Mouse (Mus musculus): ENCODE data around the gene Aco2. TPM values are rescaled to one million over a fixed set of nuclear protein-coding genes. Genes with fewer than 3 reads are reported as not detected.

Aco2 gene
- polyA plus RNA-seq, 1 experiment from 2014 or later, result 165 TPM

- H3K36me3 ChIP-seq (ENCODE audit: control insufficient read depth, insufficient read depth, low read length), result peaks cover under 1% of the 10 kb centered on the region
Measured at GRCm38 (mm10) chr15:81886795-81887550, 14.9 kb downstream of the Aco2 start.

GRCm38 (mm10) chr15:81889175-81889574, 17.1 kb downstream of the Aco2 start:
- H3K9me3 ChIP-seq (ENCODE audit: control insufficient read depth, low read length), result no peaks in the 10 kb centered on the region
- ATAC-seq (ENCODE audit: low FRiP score), result no peak
- H3K27ac ChIP-seq (ENCODE audit: low read depth, low read length), result no peak overlapping the region
- no peaks in the 10 kb centered on the region for H3K4me1 ChIP-seq (ENCODE audit: control insufficient read depth, insufficient read depth, low read length)
- no peak overlapping the region for H3K9ac ChIP-seq (ENCODE audit: low read length)
- no peak overlapping the region for H3K4me2 ChIP-seq
- no peak for DNase-seq (ENCODE audit: low spot score, missing footprints)
- H3K27me3 ChIP-seq (ENCODE audit: control insufficient read depth, insufficient read depth, low read length), result no peaks in the 10 kb centered on the region
- 94% methylated on average over 7 of the region's 7 CpGs for WGBS
- no peak overlapping the region for H3K4me3 ChIP-seq (ENCODE audit: low read depth, low read length)
- H3K36me3 ChIP-seq (ENCODE audit: control insufficient read depth, insufficient read depth, low read length), result peaks cover 5% of the 10 kb centered on the region

More at GRCm38 (mm10) chr15:81886795-81887550, 14.9 kb downstream of the Aco2 start:
- DNase-seq (ENCODE audit: low spot score, missing footprints) (no peak), ATAC-seq (ENCODE audit: low FRiP score) (no peak)
- H3K4me3 ChIP-seq (ENCODE audit: low read depth, low read length), result no peak overlapping the region
- no peak overlapping the region for H3K4me2 ChIP-seq
- H3K4me1 ChIP-seq (ENCODE audit: control insufficient read depth, insufficient read depth, low read length), result no peaks in the 10 kb centered on the region
- H3K9me3 ChIP-seq (ENCODE audit: control insufficient read depth, low read length), result no peaks in the 10 kb centered on the region
- H3K27me3 ChIP-seq (ENCODE audit: control insufficient read depth, insufficient read depth, low read length), result no peaks in the 10 kb centered on the region
- WGBS, result 97% methylated on average over 6 of the region's 6 CpGs
- no peak overlapping the region for H3K9ac ChIP-seq (ENCODE audit: low read length)
- H3K27ac ChIP-seq (ENCODE audit: low read depth, low read length), result no peak overlapping the region

GRCm38 (mm10) chr15:81891140-81891802, 19.2 kb downstream of the Aco2 start:
- H3K9me3 ChIP-seq (ENCODE audit: control insufficient read depth, low read length), result no peaks in the 10 kb centered on the region
- no peaks in the 10 kb centered on the region for H3K27me3 ChIP-seq (ENCODE audit: control insufficient read depth, insufficient read depth, low read length)
- no peak overlapping the region for H3K4me3 ChIP-seq (ENCODE audit: low read depth, low read length)
- WGBS, result 92% methylated on average over 7 of the region's 7 CpGs
- H3K4me1 ChIP-seq (ENCODE audit: control insufficient read depth, insufficient read depth, low read length), result no peaks in the 10 kb centered on the region
- H3K27ac ChIP-seq (ENCODE audit: low read depth, low read length), result no peak overlapping the region
- ATAC-seq (ENCODE audit: low FRiP score) (no peak), DNase-seq (ENCODE audit: low spot score, missing footprints) (no peak)
- H3K36me3 ChIP-seq (ENCODE audit: control insufficient read depth, insufficient read depth, low read length), result peaks cover 5% of the 10 kb centered on the region
- no peak overlapping the region for H3K4me2 ChIP-seq
- H3K9ac ChIP-seq (ENCODE audit: low read length), result no peak overlapping the region

GRCm38 (mm10) chr15:81891822-81892580, 19.9 kb downstream of the Aco2 start:
- no peaks in the 10 kb centered on the region for H3K4me1 ChIP-seq (ENCODE audit: control insufficient read depth, insufficient read depth, low read length)
- H3K27me3 ChIP-seq (ENCODE audit: control insufficient read depth, insufficient read depth, low read length), result no peaks in the 10 kb centered on the region
- H3K4me2 ChIP-seq, result no peak overlapping the region
- H3K36me3 ChIP-seq (ENCODE audit: control insufficient read depth, insufficient read depth, low read length), result peaks cover 5% of the 10 kb centered on the region
- no peak overlapping the region for H3K9ac ChIP-seq (ENCODE audit: low read length)
- no peak overlapping the region for H3K4me3 ChIP-seq (ENCODE audit: low read depth, low read length)
- no peak for ATAC-seq (ENCODE audit: low FRiP score)
- H3K27ac ChIP-seq (ENCODE audit: low read depth, low read length), result no peak overlapping the region
- no peak for DNase-seq (ENCODE audit: low spot score, missing footprints)
- WGBS, result 83% methylated on average over 8 of the region's 8 CpGs
- no peaks in the 10 kb centered on the region for H3K9me3 ChIP-seq (ENCODE audit: control insufficient read depth, low read length)

GRCm38 (mm10) chr15:81894002-81894401, 21.9 kb downstream of the Aco2 start:
- no peaks in the 10 kb centered on the region for H3K4me1 ChIP-seq (ENCODE audit: control insufficient read depth, insufficient read depth, low read length)
- H3K27ac ChIP-seq (ENCODE audit: low read depth, low read length), result no peak overlapping the region
- no peak overlapping the region for H3K4me3 ChIP-seq (ENCODE audit: low read depth, low read length)
- 76% methylated on average over 1 of the region's 1 CpGs for WGBS
- ATAC-seq (ENCODE audit: low FRiP score) (no peak), DNase-seq (ENCODE audit: low spot score, missing footprints) (no peak)
- H3K4me2 ChIP-seq, result no peak overlapping the region
- peaks cover 5% of the 10 kb centered on the region for H3K36me3 ChIP-seq (ENCODE audit: control insufficient read depth, insufficient read depth, low read length)
- no peaks in the 10 kb centered on the region for H3K27me3 ChIP-seq (ENCODE audit: control insufficient read depth, insufficient read depth, low read length)
- H3K9me3 ChIP-seq (ENCODE audit: control insufficient read depth, low read length), result no peaks in the 10 kb centered on the region
- H3K9ac ChIP-seq (ENCODE audit: low read length), result no peak overlapping the region

- no peak overlapping the region for H3K9ac ChIP-seq (ENCODE audit: low read length)
- H3K27me3 ChIP-seq (ENCODE audit: control insufficient read depth, insufficient read depth, low read length), result no peaks in the 10 kb centered on the region
- no peaks in the 10 kb centered on the region for H3K4me1 ChIP-seq (ENCODE audit: control insufficient read depth, insufficient read depth, low read length)
- no peak overlapping the region for H3K4me3 ChIP-seq (ENCODE audit: low read depth, low read length)
- H3K4me2 ChIP-seq, result no peak overlapping the region
- no peak for ATAC-seq (ENCODE audit: low FRiP score)
- H3K36me3 ChIP-seq (ENCODE audit: control insufficient read depth, insufficient read depth, low read length), result peaks cover 15% of the 10 kb centered on the region
- H3K27ac ChIP-seq (ENCODE audit: low read depth, low read length), result no peak overlapping the region
- 92% methylated on average over 2 of the region's 2 CpGs for WGBS
- DNase-seq (ENCODE audit: low spot score, missing footprints), result no peak
- no peaks in the 10 kb centered on the region for H3K9me3 ChIP-seq (ENCODE audit: control insufficient read depth, low read length)
Measured at GRCm38 (mm10) chr15:81896407-81896806, 24.3 kb downstream of the Aco2 start.

- H3K9me3 ChIP-seq (ENCODE audit: control insufficient read depth, low read length), result no peaks in the 10 kb centered on the region
- DNase-seq (ENCODE audit: low spot score, missing footprints) (no peak), ATAC-seq (ENCODE audit: low FRiP score) (no peak)
- no peaks in the 10 kb centered on the region for H3K4me1 ChIP-seq (ENCODE audit: control insufficient read depth, insufficient read depth, low read length)
- H3K4me2 ChIP-seq, result no peak overlapping the region
- H3K4me3 ChIP-seq (ENCODE audit: low read depth, low read length), result no peak overlapping the region
- no peak overlapping the region for H3K9ac ChIP-seq (ENCODE audit: low read length)
- no peaks in the 10 kb centered on the region for H3K27me3 ChIP-seq (ENCODE audit: control insufficient read depth, insufficient read depth, low read length)
- no peak overlapping the region for H3K27ac ChIP-seq (ENCODE audit: low read depth, low read length)
- 90% methylated on average over 5 of the region's 5 CpGs for WGBS
- peaks cover 12% of the 10 kb centered on the region for H3K36me3 ChIP-seq (ENCODE audit: control insufficient read depth, insufficient read depth, low read length)
Measured at GRCm38 (mm10) chr15:81897607-81898285, 25.6 kb downstream of the Aco2 start.

GRCm38 (mm10) chr15:81898751-81899150, 26.6 kb downstream of the Aco2 start:
- Histone ChIP-seq H3K27me3 (ENCODE audit: control insufficient read depth, insufficient read depth, low read length) (no peaks in the 10 kb centered on the region), H3K36me3 (ENCODE audit: control insufficient read depth, insufficient read depth, low read length) (peaks cover 10% of the 10 kb centered on the region), H3K27ac (ENCODE audit: low read depth, low read length) (no peak overlapping the region), H3K9me3 (ENCODE audit: control insufficient read depth, low read length) (no peaks in the 10 kb centered on the region), H3K4me2 (no peak overlapping the region), H3K4me1 (ENCODE audit: control insufficient read depth, insufficient read depth, low read length) (no peaks in the 10 kb centered on the region), H3K9ac (ENCODE audit: low read length) (no peak overlapping the region), H3K4me3 (ENCODE audit: low read depth, low read length) (no peak overlapping the region)
- ATAC-seq (ENCODE audit: low FRiP score) (no peak), DNase-seq (ENCODE audit: low spot score, missing footprints) (no peak)
- WGBS, result 95% methylated on average over 2 of the region's 2 CpGs
